Mouse (Mus musculus): ENCODE data around the gene Afmid.
"Not testable (repeated sequence)": the region's sequence is repeated elsewhere in the genome, so short reads cannot be mapped to it uniquely, and the experiment has no call there.

The Afmid gene

GRCm38 (mm10) chr11:117825333-117826101, at the start of gene Afmid, which contains the start of gene Tk1:
TSS of gene Afmid (plus strand) at chr11:117825924.
TSS of gene Tk1 (minus strand) at chr11:117826092.
- no peak for DNase-seq (ENCODE audit: low read depth, low spot score)

GRCm38 (mm10) chr11:117776085-117776792, 49.5 kb upstream of the Afmid start:
- DNase-seq (ENCODE audit: low read depth, low spot score) = no peak

- DNase-seq (ENCODE audit: low read depth, low spot score) = no peak
These were observed 48.6 kb upstream of the Afmid start for GRCm38 (mm10) chr11:117777111-117777510.

GRCm38 (mm10) chr11:117778031-117778430, 47.7 kb upstream of the Afmid start:
- DNase-seq (ENCODE audit: low read depth, low spot score) = no peak

- no peak for DNase-seq (ENCODE audit: low read depth, low spot score)
These were observed 46.8 kb upstream of the Afmid start for GRCm38 (mm10) chr11:117778851-117779433.

GRCm38 (mm10) chr11:117779434-117780198, 46.1 kb upstream of the Afmid start:
- DNase-seq (ENCODE audit: low read depth, low spot score) = no peak

- DNase-seq (ENCODE audit: low read depth, low spot score) = no peak
These were observed 45.6 kb upstream of the Afmid start for GRCm38 (mm10) chr11:117780199-117780515.

GRCm38 (mm10) chr11:117780582-117781111, 45.1 kb upstream of the Afmid start:
- DNase-seq (ENCODE audit: low read depth, low spot score) = no peak

GRCm38 (mm10) chr11:117781199-117781821, 44.4 kb upstream of the Afmid start:
- no peak for DNase-seq (ENCODE audit: low read depth, low spot score)

GRCm38 (mm10) chr11:117781993-117782704, 43.6 kb upstream of the Afmid start, which contains the start of the genes Tmc8 and Tmc6:
TSS of gene Tmc8 (plus strand) at chr11:117782076.
TSS of gene Tmc6 (minus strand) at chr11:117782198.
- DNase-seq (ENCODE audit: low read depth, low spot score) = no peak

GRCm38 (mm10) chr11:117782705-117783034, 43.1 kb upstream of the Afmid start:
- no peak for DNase-seq (ENCODE audit: low read depth, low spot score)

- DNase-seq (ENCODE audit: low read depth, low spot score) = peak; percentile 61
These were observed 42.6 kb upstream of the Afmid start for GRCm38 (mm10) chr11:117783089-117783488.

- no peak for DNase-seq (ENCODE audit: low read depth, low spot score)
These were observed 41.9 kb upstream of the Afmid start for GRCm38 (mm10) chr11:117783683-117784309.

GRCm38 (mm10) chr11:117786294-117786693, 39.4 kb upstream of the Afmid start:
- no peak for DNase-seq (ENCODE audit: low read depth, low spot score)

GRCm38 (mm10) chr11:117788481-117788880, 37.2 kb upstream of the Afmid start:
- DNase-seq (ENCODE audit: low read depth, low spot score) = not testable (repeated sequence)

- DNase-seq (ENCODE audit: low read depth, low spot score) = no peak
These were observed 35.4 kb upstream of the Afmid start for GRCm38 (mm10) chr11:117790286-117790685.

- DNase-seq (ENCODE audit: low read depth, low spot score) = no peak
These were observed 34.9 kb upstream of the Afmid start for GRCm38 (mm10) chr11:117790703-117791440.

- no peak for DNase-seq (ENCODE audit: low read depth, low spot score)
These were observed 34.3 kb upstream of the Afmid start for GRCm38 (mm10) chr11:117791441-117791761.

GRCm38 (mm10) chr11:117792281-117792888, 33.3 kb upstream of the Afmid start:
- DNase-seq (ENCODE audit: low read depth, low spot score) = no peak

Measured in retina, postnatal 7 days (tissue).